Mouse (Mus musculus) inflammation-experienced regulatory T-cells, adult 16 weeks (primary cell): ENCODE data around the gene Gm20738. TPM values are rescaled to one million over a fixed set of nuclear protein-coding genes. Genes with fewer than 3 reads are reported as not detected.

Source experiments
- polyA plus RNA-seq: library from polyadenylated mRNA; unstranded; fragments of 100-300 nt; shearing (Covaris generic); gene quantifications from one replicate; pipeline ENCODE4 v1.2.1, GENCODE M21; 2017

Gm20738 gene
- not detected for polyA plus RNA-seq

DNA sequence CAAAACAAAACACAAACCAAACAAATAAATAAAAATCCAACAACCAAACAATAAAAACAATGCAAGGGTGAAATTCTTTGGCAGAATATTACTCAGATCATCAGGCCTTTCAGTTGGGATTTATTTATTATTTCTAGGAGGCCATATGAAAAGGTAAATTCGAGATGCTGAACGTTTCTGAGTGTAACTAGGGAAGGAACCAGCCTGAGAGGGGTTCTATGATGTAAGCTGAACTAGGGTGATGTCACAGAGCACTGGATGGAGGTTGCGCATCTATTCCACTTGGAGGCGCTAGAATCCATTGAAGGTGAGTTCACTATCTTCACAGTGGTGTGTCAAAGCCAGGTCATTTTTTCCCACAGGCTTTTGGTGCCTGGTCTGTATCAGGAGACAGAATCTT is at the start of gene Gm20738:
Gene Gm20738 (plus strand): TSS at position 301 of the 400 bp plus-strand sequence.

